Mouse (Mus musculus): ENCODE data around the gene Cdk1. TPM values are rescaled to one million over a fixed set of nuclear protein-coding genes. Genes with fewer than 3 reads are reported as not detected.

The Cdk1 gene
- polyA plus RNA-seq, 1 experiment from 2014 or later = 223 TPM

- Histone ChIP-seq H3K4me2 (replicated peaks) (no peak overlapping the region), H3K27ac (no peak overlapping the region), H3K9ac (no peak overlapping the region), H3K4me3 (no peak overlapping the region), H3K4me1 (no peaks in the 10 kb centered on the region), H3K27me3 (replicated peaks) (no peaks in the 10 kb centered on the region), H3K36me3 (no peaks in the 10 kb centered on the region), H3K9me3 (no peaks in the 10 kb centered on the region)
- no peak for ATAC-seq (ENCODE audit: low FRiP score, low read depth)
- 46% methylated on average over 15 of the region's 15 CpGs for WGBS
These were observed 31.2 kb downstream of the Cdk1 start for GRCm38 (mm10) chr10:69321519-69322035.

GRCm38 (mm10) chr10:69320667-69321518, 31.8 kb downstream of the Cdk1 start:
- H3K36me3 ChIP-seq = no peaks in the 10 kb centered on the region
- no peak overlapping the region for H3K4me3 ChIP-seq
- no peaks in the 10 kb centered on the region for H3K27me3 ChIP-seq (replicated peaks)
- no peaks in the 10 kb centered on the region for H3K9me3 ChIP-seq
- WGBS = 46% methylated on average over 21 of the region's 21 CpGs
- no peak overlapping the region for H3K9ac ChIP-seq
- peak; percentile 71 for ATAC-seq (ENCODE audit: low FRiP score, low read depth)
- H3K4me1 ChIP-seq = no peaks in the 10 kb centered on the region
- no peak overlapping the region for H3K4me2 ChIP-seq (replicated peaks)
- H3K27ac ChIP-seq = no peak overlapping the region

GRCm38 (mm10) chr10:69318514-69318913, 34.2 kb downstream of the Cdk1 start:
- H3K36me3 ChIP-seq = no peaks in the 10 kb centered on the region
- no peak overlapping the region for H3K9ac ChIP-seq
- H3K4me1 ChIP-seq = no peaks in the 10 kb centered on the region
- ATAC-seq (ENCODE audit: low FRiP score, low read depth) = no peak
- no peak overlapping the region for H3K4me2 ChIP-seq (replicated peaks)
- no peak overlapping the region for H3K27ac ChIP-seq
- no peak overlapping the region for H3K4me3 ChIP-seq
- H3K27me3 ChIP-seq (replicated peaks) = no peaks in the 10 kb centered on the region
- H3K9me3 ChIP-seq = no peaks in the 10 kb centered on the region
- 85% methylated on average over 11 of the region's 11 CpGs for WGBS

GRCm38 (mm10) chr10:69313944-69314343, 38.8 kb downstream of the Cdk1 start:
- Histone ChIP-seq H3K9ac (no peak overlapping the region), H3K27me3 (replicated peaks) (no peaks in the 10 kb centered on the region), H3K4me2 (replicated peaks) (no peak overlapping the region), H3K4me1 (no peaks in the 10 kb centered on the region), H3K36me3 (no peaks in the 10 kb centered on the region), H3K27ac (no peak overlapping the region), H3K9me3 (no peaks in the 10 kb centered on the region), H3K4me3 (no peak overlapping the region)
- no peak for ATAC-seq (ENCODE audit: low FRiP score, low read depth)
- WGBS = 67% methylated on average over 8 of the region's 8 CpGs

- no peak for ATAC-seq (ENCODE audit: low FRiP score, low read depth)
- Histone ChIP-seq H3K27me3 (replicated peaks) (no peaks in the 10 kb centered on the region), H3K9ac (no peak overlapping the region), H3K4me2 (replicated peaks) (no peak overlapping the region), H3K27ac (no peak overlapping the region), H3K36me3 (no peaks in the 10 kb centered on the region), H3K4me1 (no peaks in the 10 kb centered on the region), H3K9me3 (no peaks in the 10 kb centered on the region), H3K4me3 (no peak overlapping the region)
- WGBS = 64% methylated on average over 16 of the region's 16 CpGs
These were observed 40.9 kb downstream of the Cdk1 start for GRCm38 (mm10) chr10:69311867-69312266.

GRCm38 (mm10) chr10:69309109-69309508, 43.6 kb downstream of the Cdk1 start:
- H3K4me3 ChIP-seq = no peak overlapping the region
- no peaks in the 10 kb centered on the region for H3K36me3 ChIP-seq
- no peak for ATAC-seq (ENCODE audit: low FRiP score, low read depth)
- no peaks in the 10 kb centered on the region for H3K4me1 ChIP-seq
- no peak overlapping the region for H3K27ac ChIP-seq
- no peaks in the 10 kb centered on the region for H3K9me3 ChIP-seq
- H3K9ac ChIP-seq = no peak overlapping the region
- no peaks in the 10 kb centered on the region for H3K27me3 ChIP-seq (replicated peaks)
- WGBS = 65% methylated on average over 5 of the region's 5 CpGs
- no peak overlapping the region for H3K4me2 ChIP-seq (replicated peaks)

GRCm38 (mm10) chr10:69307067-69307466, 45.7 kb downstream of the Cdk1 start:
- Histone ChIP-seq H3K36me3 (no peaks in the 10 kb centered on the region), H3K9me3 (no peaks in the 10 kb centered on the region), H3K4me1 (no peaks in the 10 kb centered on the region), H3K27me3 (replicated peaks) (no peaks in the 10 kb centered on the region), H3K4me2 (replicated peaks) (no peak overlapping the region), H3K9ac (no peak overlapping the region), H3K27ac (no peak overlapping the region), H3K4me3 (no peak overlapping the region)
- ATAC-seq (ENCODE audit: low FRiP score, low read depth) = no peak
- WGBS = 55% methylated on average over 5 of the region's 5 CpGs

- Histone ChIP-seq H3K4me3 (no peak overlapping the region), H3K36me3 (no peaks in the 10 kb centered on the region), H3K4me2 (replicated peaks) (no peak overlapping the region), H3K4me1 (no peaks in the 10 kb centered on the region), H3K27ac (no peak overlapping the region), H3K27me3 (replicated peaks) (no peaks in the 10 kb centered on the region), H3K9me3 (no peaks in the 10 kb centered on the region), H3K9ac (no peak overlapping the region)
- no peak for ATAC-seq (ENCODE audit: low FRiP score, low read depth)
- 65% methylated on average over 14 of the region's 14 CpGs for WGBS
These were observed 46.5 kb downstream of the Cdk1 start for GRCm38 (mm10) chr10:69306205-69306604.

- Histone ChIP-seq H3K9me3 (no peaks in the 10 kb centered on the region), H3K4me2 (replicated peaks) (no peak overlapping the region), H3K4me3 (no peak overlapping the region), H3K4me1 (no peaks in the 10 kb centered on the region), H3K36me3 (no peaks in the 10 kb centered on the region), H3K27me3 (replicated peaks) (no peaks in the 10 kb centered on the region), H3K9ac (no peak overlapping the region), H3K27ac (no peak overlapping the region)
- 34% methylated on average over 7 of the region's 7 CpGs for WGBS
- ATAC-seq (ENCODE audit: low FRiP score, low read depth) = no peak
These were observed 47.1 kb downstream of the Cdk1 start for GRCm38 (mm10) chr10:69305600-69305999.

GRCm38 (mm10) chr10:69304819-69305218, 47.9 kb downstream of the Cdk1 start:
- ATAC-seq (ENCODE audit: low FRiP score, low read depth) = no peak
- Histone ChIP-seq H3K4me1 (no peaks in the 10 kb centered on the region), H3K9ac (no peak overlapping the region), H3K27ac (no peak overlapping the region), H3K27me3 (replicated peaks) (no peaks in the 10 kb centered on the region), H3K36me3 (no peaks in the 10 kb centered on the region), H3K4me3 (no peak overlapping the region), H3K9me3 (no peaks in the 10 kb centered on the region), H3K4me2 (replicated peaks) (no peak overlapping the region)
- 83% methylated on average over 3 of the region's 3 CpGs for WGBS

- ATAC-seq (ENCODE audit: low FRiP score, low read depth) = no peak
- no peak overlapping the region for H3K9ac ChIP-seq
These were observed 50.1 kb downstream of the Cdk1 start for GRCm38 (mm10) chr10:69302667-69303066.

GRCm38 (mm10) chr10:69299985-69300384, 52.8 kb downstream of the Cdk1 start:
- Histone ChIP-seq H3K27me3 (replicated peaks) (no peaks in the 10 kb centered on the region), H3K9me3 (no peaks in the 10 kb centered on the region), H3K9ac (no peak overlapping the region), H3K27ac (no peak overlapping the region), H3K4me2 (replicated peaks) (no peak overlapping the region), H3K4me1 (no peaks in the 10 kb centered on the region), H3K4me3 (no peak overlapping the region), H3K36me3 (no peaks in the 10 kb centered on the region)
- ATAC-seq (ENCODE audit: low FRiP score, low read depth) = no peak
- 86% methylated on average over 7 of the region's 7 CpGs for WGBS

More at GRCm38 (mm10) chr10:69302667-69303066, 50.1 kb downstream of the Cdk1 start:
- Histone ChIP-seq H3K27me3 (replicated peaks) (no peaks in the 10 kb centered on the region), H3K4me1 (no peaks in the 10 kb centered on the region), H3K4me2 (replicated peaks) (no peak overlapping the region), H3K36me3 (no peaks in the 10 kb centered on the region), H3K27ac (no peak overlapping the region), H3K4me3 (no peak overlapping the region), H3K9me3 (no peaks in the 10 kb centered on the region)
- 91% methylated on average over 3 of the region's 3 CpGs for WGBS

- H3K9ac ChIP-seq = no peak overlapping the region
- no peak overlapping the region for H3K4me2 ChIP-seq (replicated peaks)
- whole genome bisulfite sequencing = 88% methylated on average over 9 of the region's 9 CpGs
- ATAC-seq (ENCODE audit: low FRiP score, low read depth) = no peak
- H3K4me3 ChIP-seq = no peak overlapping the region
- no peaks in the 10 kb centered on the region for H3K27me3 ChIP-seq (replicated peaks)
- H3K4me1 ChIP-seq = no peaks in the 10 kb centered on the region
- no peaks in the 10 kb centered on the region for H3K9me3 ChIP-seq
- H3K36me3 ChIP-seq = no peaks in the 10 kb centered on the region
- H3K27ac ChIP-seq = no peak overlapping the region
These were observed 56.8 kb downstream of the Cdk1 start for GRCm38 (mm10) chr10:69295919-69296318.
